Mouse (Mus musculus) heart, postnatal 0 days (tissue): ENCODE data around the gene Cdc25a. TPM values are rescaled to one million over a fixed set of nuclear protein-coding genes. Genes with fewer than 3 reads are reported as not detected.

Experiments used
- ATAC-seq: fragments of 200-750 bp; cut with Nextera tagmentation; 2 replicates; pipeline ENCODE4 v1.8.0; 2017; ENCODE audit warnings: low read depth, moderate number of reproducible peaks, moderate library complexity; ENCODE audit not compliant: insufficient read depth
- DNase-seq: peaks from one replicate; pipeline ENCODE4 v3.0.0-alpha.2; 2016; ENCODE audit warnings: low spot score
- H3K27ac ChIP-seq: fragments of 300-500 bp; sonication (generic); 2 replicates; pipeline ENCODE4 v1.5.1; 2014; ENCODE audit warnings: low read depth, mild to moderate bottlenecking
- H3K27me3 ChIP-seq: fragments of 300-500 bp; sonication (generic); 2 replicates; pipeline ENCODE4 v1.6.1; 2014; ENCODE audit warnings: low read length, mixed read lengths; ENCODE audit not compliant: control insufficient read depth, insufficient read depth
- H3K36me3 ChIP-seq: fragments of 300-500 bp; sonication (generic); replicated peaks from 2 replicates; pipeline ENCODE4 v1.6.1; 2014; ENCODE audit warnings: low read length, mixed read lengths; ENCODE audit not compliant: control insufficient read depth, insufficient read depth
- H3K4me1 ChIP-seq: fragments of 300-500 bp; sonication (generic); 2 replicates; pipeline ENCODE4 v1.6.1; 2014; ENCODE audit warnings: antibody characterized with exemption; ENCODE audit not compliant: control insufficient read depth, insufficient read depth
- H3K4me2 ChIP-seq: fragments of 300-500 bp; sonication (generic); 2 replicates; pipeline ENCODE4 v1.6.1; 2014; ENCODE audit warnings: low read depth, mild to moderate bottlenecking, low read length, moderate library complexity
- H3K4me3 ChIP-seq: fragments of 300-500 bp; sonication (generic); 2 replicates; pipeline ENCODE4 v1.5.1; 2014; ENCODE audit warnings: low read depth, low read length
- H3K9ac ChIP-seq: fragments of 300-500 bp; sonication (generic); replicated peaks from 2 replicates; pipeline ENCODE4 v1.6.1; 2014; ENCODE audit warnings: low read depth, low read length, mixed read lengths
- H3K9me3 ChIP-seq: fragments of 300-500 bp; sonication (generic); replicated peaks from 2 replicates; pipeline ENCODE4 v1.6.1; 2016; ENCODE audit warnings: low read length; ENCODE audit not compliant: control insufficient read depth
- CTCF ChIP-seq: IDR thresholded peaks from 2 replicates; pipeline ENCODE4 v1.5.1; 2016; ENCODE audit warnings: antibody characterized with exemption, control low read depth, low read depth
- EP300 ChIP-seq: IDR thresholded peaks from 2 replicates; pipeline ENCODE4 v1.6.1; 2016; ENCODE audit warnings: antibody characterized with exemption, low read depth
- WGBS: fragments of 180-500 bp; shearing (Covaris S2); extraction: QIAGEN DNeasy Blood & Tissue Kit; methylation state at CpG from one replicate; pipeline ENCODE4 v1.1.7; 2014; 5-methylcytosine and 5-hydroxymethylcytosine counted together
- microRNA-seq: library from miRNA; unstranded; fragments of <30 nt; microRNA quantifications from one replicate; pipeline ENCODE4, GENCODE M21; 2016
- polyA plus RNA-seq: library from polyadenylated mRNA; unstranded; fragments of >200 nt; fragmentation: Nextera tagmentation; extraction: Ambion mirVana; gene quantifications from 2 replicates; pipeline ENCODE4 v1.2.1, GENCODE M21; 2015
- total RNA-seq: library from RNA; depleted of rRNA; stranded (reverse); fragments of >200 nt; gene quantifications from 2 replicates; pipeline ENCODE4 v1.2.3, GENCODE M21; 2014; ENCODE audit warnings: low replicate concordance; rRNA removed

The Cdc25a gene
- total and polyA plus RNA-seq, 2 experiments from 2014 or later = 7.0 to 14.3 TPM

DNA sequence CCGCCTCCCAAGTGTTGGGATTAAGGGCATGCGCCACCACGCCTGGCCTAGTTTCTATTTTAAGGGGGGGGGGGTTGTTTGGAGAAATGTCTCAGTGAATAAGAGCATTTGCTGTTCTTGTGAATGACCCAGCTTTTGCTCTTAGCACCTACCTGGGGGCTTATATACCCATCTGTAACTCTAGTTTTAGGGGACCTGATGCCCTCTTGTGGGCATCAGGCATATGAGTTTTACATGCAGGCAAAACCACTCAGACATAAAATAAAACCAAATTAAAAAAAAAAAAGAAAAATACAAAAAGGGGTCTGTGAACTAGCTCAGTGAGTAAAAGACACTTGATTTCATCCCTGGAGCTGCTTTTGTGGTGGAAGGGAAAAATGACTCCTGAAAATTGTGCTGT lies 64.0 kb downstream of the Cdc25a start:
- 94% methylated on average over 3 of the region's 3 CpGs for WGBS
- ATAC-seq (no peak), DNase-seq (no peak)
- Histone ChIP-seq H3K36me3 (no peaks in the 10 kb centered on the region), H3K4me3 (no peak overlapping the region), H3K4me2 (no peak overlapping the region), H3K27me3 (no peaks in the 10 kb centered on the region), H3K27ac (no peak overlapping the region), H3K9me3 (no peaks in the 10 kb centered on the region), H3K9ac (no peak overlapping the region), H3K4me1 (peaks cover 18% of the 10 kb centered on the region)
- TF ChIP-seq EP300 (no peak), CTCF (peak; percentile 20; the same call in 1 of the 2 replicates)

DNA sequence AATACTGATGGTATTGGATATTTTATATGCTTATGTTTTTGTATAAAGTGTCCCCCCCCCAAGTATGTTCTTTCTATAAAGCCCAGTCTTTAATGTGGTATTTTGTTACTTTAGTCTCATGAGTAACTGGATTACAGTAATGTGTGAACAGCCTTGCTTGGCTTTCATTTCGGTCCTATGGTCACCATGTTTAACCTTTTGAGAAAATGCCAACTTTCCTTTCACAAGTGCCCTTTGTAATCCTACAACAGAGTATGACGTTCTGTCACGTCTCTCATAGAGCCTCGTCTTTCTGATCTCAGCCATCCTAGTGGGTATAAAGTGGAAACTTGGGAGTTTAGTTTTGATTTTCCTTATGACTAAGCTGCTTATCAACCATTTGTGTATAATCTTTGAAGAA lies 67.4 kb downstream of the Cdc25a start:
- ATAC-seq (no peak), DNase-seq (no peak)
- peaks cover 8% of the 10 kb centered on the region; the same call in 1 of the 2 replicates for H3K4me1 ChIP-seq
- H3K36me3 ChIP-seq = no peaks in the 10 kb centered on the region
- no peaks in the 10 kb centered on the region for H3K9me3 ChIP-seq
- H3K9ac ChIP-seq = no peak overlapping the region
- no peak overlapping the region for H3K4me2 ChIP-seq
- no peaks in the 10 kb centered on the region for H3K27me3 ChIP-seq
- WGBS = 33% methylated on average over 4 of the region's 4 CpGs
- H3K27ac ChIP-seq = no peak overlapping the region
- no peak overlapping the region for H3K4me3 ChIP-seq
- TF ChIP-seq EP300 = no peak
- TF ChIP-seq CTCF = no peak

Small RNA genes within 50 kb of the gene (microRNA-seq; reads per million reads assigned to microRNA genes)
- 0.54 reads per million for gene Mir7089

Other genes with a start within 250 kb of the Cdc25a start
- not detected in 2 replicates for gene Fbxw24, start 249.5 kb upstream of the Cdc25a start, total RNA-seq
- not detected in 2 replicates for gene Fbxw24, start 249.5 kb upstream of the Cdc25a start, polyA plus RNA-seq
- not detected in 2 replicates for gene Fbxw25, start 210.9 kb upstream of the Cdc25a start, total RNA-seq
- not detected in 2 replicates for gene Fbxw25, start 210.9 kb upstream of the Cdc25a start, polyA plus RNA-seq
- gene Fbxw18, start 172.9 kb upstream of the Cdc25a start, total RNA-seq = not detected in 2 replicates
- not detected in 2 replicates for gene Fbxw18, start 172.9 kb upstream of the Cdc25a start, polyA plus RNA-seq
- not detected in 2 replicates for gene Fbxw26, start 129.5 kb upstream of the Cdc25a start, total RNA-seq
- not detected in 2 replicates for gene Fbxw26, start 129.5 kb upstream of the Cdc25a start, polyA plus RNA-seq
- not detected in 2 replicates for gene Fbxw27, start 84.9 kb upstream of the Cdc25a start, total RNA-seq
- gene Fbxw27, start 84.9 kb upstream of the Cdc25a start, polyA plus RNA-seq = not detected in 2 replicates
- not detected in 2 replicates for gene Spink8, start 63.3 kb upstream of the Cdc25a start, total RNA-seq
- gene Spink8, start 63.3 kb upstream of the Cdc25a start, polyA plus RNA-seq = not detected in 2 replicates
- gene Nme6, start 42.8 kb upstream of the Cdc25a start, total RNA-seq = 30.4 and 37.3 TPM in 2 replicates
- 42.2 and 48.2 TPM in 2 replicates for gene Nme6, start 42.8 kb upstream of the Cdc25a start, polyA plus RNA-seq
- gene Camp, start 26.0 kb upstream of the Cdc25a start, total RNA-seq = 8.4 TPM in 1 of 2 replicates, not detected in the other
- 0.89 and 1.2 TPM in 2 replicates for gene Camp, start 26.0 kb upstream of the Cdc25a start, polyA plus RNA-seq
- 145 and 172 TPM in 2 replicates for gene Map4, start 55.9 kb downstream of the Cdc25a start, total RNA-seq
- gene Map4, start 55.9 kb downstream of the Cdc25a start, polyA plus RNA-seq = 50.6 and 54.2 TPM in 2 replicates
- 7.8 and 28.3 TPM in 2 replicates for gene Smarcc1, start 242.1 kb downstream of the Cdc25a start, total RNA-seq
- 31.9 and 32.3 TPM in 2 replicates for gene Smarcc1, start 242.1 kb downstream of the Cdc25a start, polyA plus RNA-seq
- 111 and 120 TPM in 2 replicates for gene Dhx30, start 242.3 kb downstream of the Cdc25a start, total RNA-seq
- gene Dhx30, start 242.3 kb downstream of the Cdc25a start, polyA plus RNA-seq = 63.6 and 66.4 TPM in 2 replicates